Mouse (Mus musculus) c-Kit-positive CD71-positive TER-119-negative erythroid progenitor cells, embryonic 14.5 days (primary cell): Measurements from ENCODE around the gene Ano5.

Experiments
- DNase-seq: peaks from one replicate; pipeline ENCODE4 v3.0.0-alpha.2; 2013; ENCODE audit warnings: low read depth

The Ano5 gene

GRCm38 (mm10) chr7:51629206-51629605, 118.4 kb downstream of the Ano5 start:
- DNase-seq: no peak

GRCm38 (mm10) chr7:51631171-51631570, 120.3 kb downstream of the Ano5 start:
- no peak for DNase-seq

GRCm38 (mm10) chr7:51632543-51633229, 121.9 kb downstream of the Ano5 start:
- DNase-seq: no peak

GRCm38 (mm10) chr7:51633230-51633844, 122.5 kb downstream of the Ano5 start:
- DNase-seq: no peak
